Mouse (Mus musculus) left cerebral cortex, postnatal 14 days (tissue): ENCODE measurements around the gene Jpt1. TPM values are rescaled to one million over a fixed set of nuclear protein-coding genes. Genes with fewer than 3 reads are reported as not detected.
A peak's percentile ranks its signal among the peaks of the same experiment; 100 is the strongest.
"Not testable (repeated sequence)": the region's sequence is repeated elsewhere in the genome, so short reads cannot be mapped to it uniquely, and the experiment has no call there.

Experiments
- DNase-seq, 2 experiments: peaks; one replicate each; pipeline ENCODE4 v3.0.0; 2021 to 2022; ENCODE audit warnings: low spot score in 2 of 2, mixed read lengths in 1 of 2
- intact Hi-C: fragments of 180-260 bp; cut with DNase I; formaldehyde crosslinking; loops from one replicate; pipeline ENCODE4 v1.15.1; 2025
- total RNA-seq, 2 experiments: library from RNA; stranded (reverse); gene quantifications; 2 replicates each; pipeline ENCODE4 v1.2.3; 2021

The Jpt1 gene
- total RNA-seq, 2 experiments from 2014 or later, result 206 TPM

- peak; percentile 67 to 85 for DNase-seq
- intact Hi-C loops, result loop anchor here (10.0 kb wide), 1 partner anchor 103 kb away; no protein-coding TSS in a partner anchor
Observed at GRCm38 (mm10) chr11:115481553-115482259, 32.5 kb downstream of the Jpt1 start.

GRCm38 (mm10) chr11:115478296-115478938 lies 35.8 kb downstream of the Jpt1 start:
- no peak for DNase-seq
- intact Hi-C loops, result no loop called here

GRCm38 (mm10) chr11:115477388-115477787 lies 36.8 kb downstream of the Jpt1 start:
- DNase-seq, intact Hi-C loops: not testable (repeated sequence)

- DNase-seq, intact Hi-C loops: not testable (repeated sequence)
Observed at GRCm38 (mm10) chr11:115476630-115477029, 37.6 kb downstream of the Jpt1 start.

- no peak for DNase-seq
- intact Hi-C loops, result loop anchor here (2.0 kb wide), 2 partner anchors 47 to 55 kb away; partner anchors contain the start of gene Kctd2
Observed at GRCm38 (mm10) chr11:115475758-115476237, 38.4 kb downstream of the Jpt1 start.

- intact Hi-C loops, result loop anchor here (2.0 kb wide), 2 partner anchors 46 to 54 kb away; partner anchors contain the start of gene Kctd2
Observed at GRCm38 (mm10) chr11:115475025-115475757, 39.0 kb downstream of the Jpt1 start, which contains the start of gene Armc7. Gene Armc7, plus strand, starts transcription at chr11:115475667.

GRCm38 (mm10) chr11:115473626-115474275 lies 40.4 kb downstream of the Jpt1 start:
- intact Hi-C loops, result loop anchor here (2.0 kb wide), 3 partner anchors 45 to 115 kb away; partner anchors contain the start of gene Kctd2

More at GRCm38 (mm10) chr11:115475025-115475757, 39.0 kb downstream of the Jpt1 start, which contains the start of gene Armc7:
- peak; percentile 94 for DNase-seq

GRCm38 (mm10) chr11:115472183-115472582 lies 42.0 kb downstream of the Jpt1 start:
- intact Hi-C loops, result loop anchor here (2.0 kb wide), 1 partner anchor 113 kb away; no protein-coding TSS in a partner anchor
- DNase-seq, result no peak

More at GRCm38 (mm10) chr11:115473626-115474275, 40.4 kb downstream of the Jpt1 start:
- peak; percentile 98 to 99 for DNase-seq

GRCm38 (mm10) chr11:115467217-115467618 lies 47.0 kb downstream of the Jpt1 start:
- no peak for DNase-seq
- intact Hi-C loops, result no loop called here

GRCm38 (mm10) chr11:115464851-115465250 lies 49.3 kb downstream of the Jpt1 start:
- no peak for DNase-seq
- intact Hi-C loops, result no loop called here

GRCm38 (mm10) chr11:115463397-115463796 lies 50.8 kb downstream of the Jpt1 start:
- intact Hi-C loops, result no loop called here
- no peak for DNase-seq

- no peak for DNase-seq
- intact Hi-C loops, result no loop called here
Observed at GRCm38 (mm10) chr11:115462243-115462891, 51.8 kb downstream of the Jpt1 start, which contains the start of gene Slc16a5. Gene Slc16a5, plus strand, starts transcription at chr11:115462474.

- intact Hi-C loops, result no loop called here
- no peak for DNase-seq
Observed at GRCm38 (mm10) chr11:115461846-115462242, 52.3 kb downstream of the Jpt1 start.

GRCm38 (mm10) chr11:115460976-115461375 lies 53.2 kb downstream of the Jpt1 start:
- DNase-seq, result no peak
- intact Hi-C loops, result no loop called here

GRCm38 (mm10) chr11:115457405-115457804 lies 56.8 kb downstream of the Jpt1 start:
- no peak for DNase-seq
- intact Hi-C loops, result no loop called here

GRCm38 (mm10) chr11:115456182-115456581 lies 58.0 kb downstream of the Jpt1 start:
- intact Hi-C loops, result no loop called here
- no peak for DNase-seq

GRCm38 (mm10) chr11:115455619-115456018 lies 58.6 kb downstream of the Jpt1 start:
- DNase-seq, result no peak
- intact Hi-C loops, result no loop called here

- intact Hi-C loops, DNase-seq: not testable (repeated sequence)
Observed at GRCm38 (mm10) chr11:115454822-115455221, 59.4 kb downstream of the Jpt1 start.
